Mouse (Mus musculus) splenic B cell, adult 2 months (primary cell): ENCODE measurements at regions not wholly inside any gene's neighbourhood (a gene's known extent, or its start where the extent isn't known, plus 50 kb on each side); places are given as distances from the start of the nearest gene placed in this dataset.

Experiments used
- DNase-seq: peaks from one replicate; pipeline ENCODE4 v3.0.0-alpha.2; 2011; ENCODE audit warnings: low read depth, low spot score
- H3K27me3 ChIP-seq: 2 replicates; pipeline ENCODE4 v1.6.1; 2012; ENCODE audit warnings: mild to moderate bottlenecking, low read length, moderate library complexity, mixed read lengths; ENCODE audit not compliant: control insufficient read depth, poor library complexity, insufficient read depth, severe bottlenecking
- H3K36me3 ChIP-seq: 2 replicates; pipeline ENCODE4 v1.6.1; 2012; ENCODE audit warnings: mild to moderate bottlenecking, low read length, moderate library complexity, mixed read lengths; ENCODE audit not compliant: control insufficient read depth, poor library complexity, insufficient read depth, severe bottlenecking

GRCm38 (mm10) chr8:80313883-80314635 is 179.5 kb upstream of the Gypa start:
- no peaks in the 10 kb centered on the region; the same call in 1 of the 2 replicates for H3K27me3 ChIP-seq
- H3K36me3 ChIP-seq = no peaks in the 10 kb centered on the region
- DNase-seq = no peak

DNA sequence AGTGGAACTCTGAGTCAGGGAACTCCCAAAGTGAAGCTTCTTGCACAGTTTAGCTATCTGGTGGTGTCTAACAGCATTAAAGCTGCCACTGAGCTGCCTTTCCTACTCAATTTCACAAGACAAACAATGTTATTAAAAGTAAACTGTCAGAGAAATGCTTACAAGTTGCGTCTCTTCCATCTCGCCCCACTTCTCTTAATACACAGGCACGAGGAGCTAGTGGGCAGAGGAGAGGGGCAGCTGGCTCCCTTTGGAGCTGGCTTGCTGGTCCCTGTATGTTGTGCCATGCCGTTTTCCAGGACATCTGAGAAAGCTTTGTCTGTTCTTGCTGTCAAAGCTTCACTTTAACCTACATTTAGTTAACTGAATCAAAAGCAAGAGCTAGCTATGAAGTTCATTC is 185.8 kb upstream of the Gypa start:
- Histone ChIP-seq H3K36me3 (no peaks in the 10 kb centered on the region), H3K27me3 (no peaks in the 10 kb centered on the region)
- no peak for DNase-seq

- H3K36me3 ChIP-seq = no peaks in the 10 kb centered on the region
- DNase-seq = no peak
- no peaks in the 10 kb centered on the region for H3K27me3 ChIP-seq
Observed at GRCm38 (mm10) chr8:80298596-80298995, 195.0 kb upstream of the Gypa start.

DNA sequence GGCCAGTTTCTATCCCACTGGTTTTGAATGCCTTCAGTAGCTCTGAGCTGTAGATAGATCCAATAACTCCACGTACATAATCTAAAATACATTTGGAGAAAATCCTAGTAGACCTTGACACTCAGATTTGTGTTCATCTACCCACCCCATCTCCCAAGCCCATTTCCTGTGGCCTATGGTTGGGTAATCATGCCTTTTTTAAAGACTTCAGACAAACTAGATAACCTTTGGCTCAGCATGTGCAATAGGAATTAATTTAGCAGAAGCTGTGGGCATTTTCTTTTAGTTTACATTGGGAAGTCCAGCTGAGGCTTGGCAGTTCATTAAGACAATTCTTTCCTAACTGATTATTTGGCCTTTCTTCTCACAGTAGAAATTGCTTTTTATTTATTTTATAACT is 203.3 kb upstream of the Gypa start:
- Histone ChIP-seq H3K27me3 (no peaks in the 10 kb centered on the region; the same call in 1 of the 2 replicates), H3K36me3 (no peaks in the 10 kb centered on the region)
- DNase-seq = no peak

- Histone ChIP-seq H3K27me3 (no peaks in the 10 kb centered on the region; the same call in 1 of the 2 replicates), H3K36me3 (no peaks in the 10 kb centered on the region)
- DNase-seq = no peak
Observed at GRCm38 (mm10) chr8:80289282-80289681, 204.3 kb upstream of the Gypa start.

- DNase-seq = no peak
- Histone ChIP-seq H3K27me3 (no peaks in the 10 kb centered on the region), H3K36me3 (no peaks in the 10 kb centered on the region)
Observed at GRCm38 (mm10) chr8:80268910-80269460, 211.2 kb upstream of the Hhip start.

DNA sequence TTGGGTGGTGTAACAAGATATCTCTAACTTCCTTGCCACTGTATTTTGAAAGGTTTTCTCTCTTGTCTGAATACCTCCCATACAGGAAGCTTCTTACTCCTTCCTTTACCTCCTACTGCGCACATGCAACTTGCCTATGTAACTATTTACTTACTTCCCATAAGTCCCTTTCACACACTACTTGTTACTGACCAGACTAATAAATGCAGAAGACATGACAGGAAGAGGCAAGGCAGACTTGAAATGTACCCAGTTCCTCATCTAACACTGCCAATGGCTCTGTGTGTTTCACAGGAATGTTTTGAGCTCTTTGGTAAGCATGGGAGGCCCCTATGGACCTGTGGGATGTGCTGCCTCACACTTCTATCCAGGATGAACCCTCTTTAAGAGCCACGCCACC is 207.1 kb upstream of the Hhip start:
- Histone ChIP-seq H3K36me3 (no peaks in the 10 kb centered on the region), H3K27me3 (no peaks in the 10 kb centered on the region)
- DNase-seq = no peak

DNA sequence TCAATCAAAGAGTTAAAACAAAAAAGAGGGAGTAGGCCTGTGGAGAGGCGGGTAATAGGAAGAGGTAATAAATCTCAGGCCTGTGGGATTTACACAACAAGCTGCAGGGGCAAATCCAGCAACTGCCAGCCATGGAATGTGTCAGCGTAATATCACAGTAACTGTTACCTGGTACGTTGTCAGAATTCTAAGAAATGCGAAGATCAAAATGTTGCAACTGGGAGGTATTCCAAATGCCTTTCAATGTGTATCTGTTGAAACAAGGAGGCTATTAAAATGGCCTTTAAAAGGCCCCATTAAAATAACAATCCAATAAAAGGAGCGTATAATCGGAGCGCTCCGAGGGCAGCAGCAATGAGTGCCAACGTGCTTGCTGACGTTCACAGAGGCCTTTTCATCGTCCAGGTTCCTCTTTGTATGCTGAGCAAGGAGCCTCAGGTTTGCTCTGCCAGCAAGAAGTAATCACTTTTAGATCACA is 205.7 kb upstream of the Hhip start:
- no peaks in the 10 kb centered on the region for H3K27me3 ChIP-seq
- no peaks in the 10 kb centered on the region for H3K36me3 ChIP-seq
- DNase-seq = no peak

GRCm38 (mm10) chr8:80262911-80263310 is 205.1 kb upstream of the Hhip start:
- no peak for DNase-seq
- Histone ChIP-seq H3K27me3 (no peaks in the 10 kb centered on the region), H3K36me3 (no peaks in the 10 kb centered on the region)

- DNase-seq = no peak
- Histone ChIP-seq H3K36me3 (no peaks in the 10 kb centered on the region), H3K27me3 (no peaks in the 10 kb centered on the region)
Observed at GRCm38 (mm10) chr8:80253541-80253940, 195.7 kb upstream of the Hhip start.

GRCm38 (mm10) chr8:80251595-80251994 is 193.8 kb upstream of the Hhip start:
- Histone ChIP-seq H3K27me3 (no peaks in the 10 kb centered on the region), H3K36me3 (no peaks in the 10 kb centered on the region)
- no peak for DNase-seq

DNA sequence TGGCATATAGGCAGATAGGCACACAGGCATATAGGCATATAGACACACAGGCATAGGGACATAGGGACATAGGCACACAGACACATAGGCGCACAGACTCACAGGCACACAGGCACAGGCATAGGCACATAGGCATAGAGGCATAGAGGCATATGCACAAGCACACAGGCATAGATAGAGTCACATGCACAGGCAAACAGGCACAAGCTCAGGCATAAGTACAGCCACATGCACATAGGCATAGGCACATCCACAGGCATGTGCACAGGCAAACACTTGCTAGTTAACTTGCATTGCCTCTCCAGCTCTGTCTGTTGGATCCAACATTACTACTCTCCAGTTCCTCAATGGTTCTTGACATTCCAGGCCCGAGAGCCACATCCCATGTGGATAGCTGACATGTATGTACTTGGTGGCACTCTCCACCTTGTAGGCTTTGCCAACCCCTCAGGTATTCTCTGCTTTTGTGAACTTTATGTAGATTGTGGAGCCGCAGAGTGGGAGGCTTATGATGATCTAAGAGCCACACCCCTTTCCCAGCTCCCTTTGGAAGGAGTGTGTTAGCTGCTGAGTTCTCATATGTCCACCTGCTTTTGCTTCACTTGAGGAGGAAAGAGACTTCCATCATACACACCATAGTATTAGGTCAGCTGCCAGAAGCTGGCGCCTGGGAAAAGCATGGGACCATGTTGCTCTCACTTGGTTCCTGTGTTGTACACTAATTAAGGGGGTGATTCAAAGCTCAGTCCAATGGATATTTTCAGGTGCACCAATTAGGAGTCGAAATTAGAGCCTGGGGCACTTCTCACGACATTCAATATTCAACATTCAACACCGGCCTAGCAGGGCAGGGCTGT is 192.7 kb upstream of the Hhip start:
- Histone ChIP-seq H3K27me3 (no peaks in the 10 kb centered on the region), H3K36me3 (no peaks in the 10 kb centered on the region)
- DNase-seq = no peak

GRCm38 (mm10) chr8:80249762-80250161 is 192.0 kb upstream of the Hhip start:
- no peak for DNase-seq
- H3K27me3 ChIP-seq = no peaks in the 10 kb centered on the region
- H3K36me3 ChIP-seq = no peaks in the 10 kb centered on the region

- no peak for DNase-seq
- Histone ChIP-seq H3K36me3 (no peaks in the 10 kb centered on the region), H3K27me3 (no peaks in the 10 kb centered on the region)
Observed at GRCm38 (mm10) chr8:80239879-80240278, 182.1 kb upstream of the Hhip start.

DNA sequence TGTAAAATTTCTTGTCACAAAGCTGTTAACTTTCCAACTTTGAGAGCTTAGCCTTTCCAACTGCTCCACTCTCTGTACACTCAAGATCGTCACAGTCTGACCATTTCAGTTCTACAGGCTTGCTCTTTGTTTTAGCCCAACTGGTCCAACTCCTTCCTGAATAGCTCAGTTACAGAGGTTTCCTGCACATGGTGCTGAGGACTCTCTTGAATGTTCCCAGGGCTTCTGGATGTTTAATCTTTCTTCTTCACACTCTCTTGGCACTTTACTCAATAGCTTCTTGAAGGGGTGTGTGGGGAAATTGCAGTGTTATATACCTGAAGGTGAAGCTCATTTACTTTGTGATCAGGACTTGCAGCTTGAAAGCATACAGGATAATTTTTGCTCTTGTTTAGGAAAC is 152.6 kb upstream of the Hhip start:
- DNase-seq = no peak
- H3K27me3 ChIP-seq = no peaks in the 10 kb centered on the region
- no peaks in the 10 kb centered on the region for H3K36me3 ChIP-seq
